Mouse (Mus musculus): ENCODE measurements around the gene Alox12.

The Alox12 gene

GRCm38 (mm10) chr11:70238591-70239440, 16.3 kb downstream of the Alox12 start:
- DNase-seq: peak; percentile 45

GRCm38 (mm10) chr11:70237457-70238167, 17.5 kb downstream of the Alox12 start, which contains the start of gene 0610010K14Rik:
TSS of gene 0610010K14Rik (minus strand) at chr11:70237914.
- peak; percentile 97 for DNase-seq

DNA sequence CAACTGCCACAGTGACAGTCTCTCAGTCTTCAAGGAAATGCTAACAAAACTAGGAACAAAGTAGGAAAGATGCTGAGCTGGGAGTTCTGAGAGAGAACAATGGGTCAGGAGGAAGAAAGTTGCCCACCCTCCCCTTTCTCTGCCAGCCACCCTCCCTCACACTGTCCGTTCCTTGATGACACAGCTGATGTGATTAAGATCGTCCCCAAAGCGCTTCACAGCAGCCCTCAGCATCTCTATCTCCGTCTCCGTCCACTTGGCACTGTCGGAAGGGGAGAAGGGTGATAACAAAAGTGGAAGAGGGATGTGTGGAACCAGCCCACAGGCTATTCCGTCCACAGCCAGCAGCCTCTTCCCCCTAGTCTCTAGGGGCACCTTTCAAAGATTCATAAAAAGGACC, 18.4 kb downstream of the Alox12 start:
- DNase-seq: no peak

- peak; percentile 33 for DNase-seq
Observed at GRCm38 (mm10) chr11:70235254-70235900, 19.8 kb downstream of the Alox12 start.

DNA sequence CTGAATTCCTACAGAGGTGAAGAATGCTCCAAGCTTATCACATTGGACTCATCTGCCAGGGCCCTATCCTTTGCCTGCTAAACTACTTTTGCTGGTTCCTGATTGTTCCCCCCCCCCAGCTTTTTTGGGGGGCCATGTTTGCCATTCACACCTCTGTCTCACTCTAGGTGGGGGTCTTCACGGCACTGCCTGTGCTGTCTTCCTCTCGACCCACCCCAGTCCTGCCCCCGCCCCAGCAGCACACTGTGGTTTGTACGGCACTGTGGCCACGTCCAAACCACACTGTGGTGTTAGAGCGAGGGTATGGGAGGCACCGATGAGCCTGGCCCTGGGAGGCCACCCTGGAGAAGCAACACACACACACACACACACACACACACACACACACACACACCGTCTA, 20.7 kb downstream of the Alox12 start:
- DNase-seq: no peak

DNA sequence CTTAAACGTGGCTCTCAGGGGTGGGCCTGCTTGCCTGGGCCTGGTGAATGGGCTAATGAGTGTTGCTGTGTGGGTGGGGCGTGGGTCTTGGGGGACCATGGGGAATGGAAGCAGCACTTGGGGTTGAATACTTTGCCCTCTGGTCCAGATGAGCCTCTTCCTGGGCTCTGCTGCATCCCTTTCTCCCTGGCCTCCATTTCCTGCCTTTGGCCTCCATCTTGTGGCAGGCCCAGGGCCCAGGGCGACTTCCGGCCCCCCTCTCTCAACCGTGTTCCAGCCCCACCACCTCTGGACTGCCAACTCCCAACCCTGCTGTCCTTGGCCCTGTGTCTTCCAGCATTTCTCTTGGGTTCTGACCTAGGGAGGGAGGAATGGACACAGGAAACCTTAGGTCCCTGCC, 21.1 kb downstream of the Alox12 start:
- peak; percentile 16 for DNase-seq

DNA sequence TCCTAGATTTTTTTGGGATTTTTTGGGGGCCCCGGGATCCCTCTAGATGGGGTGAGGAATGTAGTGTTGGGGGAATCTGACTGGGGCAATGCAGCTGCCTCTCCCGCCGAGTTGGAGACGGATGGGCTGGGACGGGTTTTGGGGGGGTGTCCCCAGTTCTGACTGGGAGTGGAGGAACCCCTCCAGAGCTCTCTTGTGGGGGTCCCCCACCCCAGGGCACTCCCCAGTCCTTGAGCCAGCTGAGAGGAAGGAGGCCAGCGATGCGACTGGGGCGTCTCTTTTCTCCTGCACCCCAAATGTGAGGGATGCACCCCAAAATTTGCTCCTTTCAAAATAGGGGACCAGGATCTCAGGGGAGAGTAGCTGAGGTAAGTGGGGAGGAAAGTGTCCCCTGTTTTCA, 22.1 kb downstream of the Alox12 start:
- DNase-seq: no peak

- peak; percentile 64 for DNase-seq
Observed at GRCm38 (mm10) chr11:70232546-70232945, 22.6 kb downstream of the Alox12 start.

DNA sequence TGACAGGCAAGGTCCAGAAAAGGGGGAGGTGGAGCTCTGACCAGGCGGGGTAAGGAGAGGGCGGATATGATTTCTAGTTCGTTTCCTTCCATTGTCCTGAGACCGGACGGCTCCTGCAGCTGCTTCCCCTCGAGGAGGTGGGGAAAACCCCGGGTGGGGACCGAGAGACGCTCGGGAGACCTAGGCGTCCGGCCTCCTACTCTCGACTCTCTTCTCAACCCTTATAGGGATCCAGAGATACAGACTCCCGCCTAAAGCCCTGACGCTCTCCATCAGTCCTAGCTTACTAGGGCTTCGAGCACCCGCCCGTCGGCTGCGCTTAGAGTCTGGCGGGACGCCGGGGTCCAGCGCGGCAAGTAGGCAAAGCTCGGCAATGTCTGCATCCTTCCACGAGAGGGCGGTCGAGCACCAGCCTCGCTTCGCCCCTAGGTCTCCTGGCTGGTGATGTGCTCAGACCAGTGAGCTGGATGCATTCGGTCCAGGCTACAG, 24.9 kb downstream of the Alox12 start:
- peak; percentile 86 for DNase-seq

- DNase-seq: no peak
Observed at GRCm38 (mm10) chr11:70229260-70230010, 25.7 kb downstream of the Alox12 start, which contains the start of gene Bcl6b. TSS of gene Bcl6b (minus strand) at chr11:70229798.

GRCm38 (mm10) chr11:70228828-70229227, 26.3 kb downstream of the Alox12 start:
- DNase-seq: peak; percentile 87

GRCm38 (mm10) chr11:70227661-70228245, 27.4 kb downstream of the Alox12 start:
- DNase-seq: no peak

DNA sequence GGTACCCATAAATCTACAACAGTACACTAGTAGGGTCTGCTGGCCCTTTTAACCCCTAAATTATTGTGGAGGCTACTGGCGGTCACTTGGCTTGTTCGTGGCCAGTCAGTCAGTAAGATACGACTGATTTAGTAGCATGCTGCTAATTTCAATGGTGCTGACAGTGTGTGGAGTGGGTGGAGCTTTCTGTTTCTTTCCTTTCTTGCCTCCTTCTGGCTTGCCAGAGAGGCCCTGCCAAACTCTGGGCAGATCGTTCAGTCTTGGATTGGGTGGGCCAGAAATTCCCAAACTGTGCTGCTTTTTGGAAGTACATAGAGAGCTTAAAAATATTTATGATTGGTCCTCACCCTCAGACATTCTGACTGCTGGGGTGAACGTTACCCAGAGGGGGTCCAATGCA, 28.0 kb downstream of the Alox12 start:
- DNase-seq: no peak

- peak; percentile 59 for DNase-seq
Observed at GRCm38 (mm10) chr11:70226602-70226890, 28.6 kb downstream of the Alox12 start.

GRCm38 (mm10) chr11:70225798-70226601, 29.2 kb downstream of the Alox12 start:
- peak; percentile 11 for DNase-seq

- DNase-seq: peak; percentile 49
Observed at GRCm38 (mm10) chr11:70223724-70224123, 31.4 kb downstream of the Alox12 start.

- DNase-seq: peak; percentile 57
Observed at GRCm38 (mm10) chr11:70221603-70222500, 33.3 kb downstream of the Alox12 start.

- DNase-seq: peak; percentile 96
Observed at GRCm38 (mm10) chr11:70220731-70221602, 34.2 kb downstream of the Alox12 start, which contains the start of gene Slc16a13. TSS of gene Slc16a13 (minus strand) at chr11:70221064.

DNA sequence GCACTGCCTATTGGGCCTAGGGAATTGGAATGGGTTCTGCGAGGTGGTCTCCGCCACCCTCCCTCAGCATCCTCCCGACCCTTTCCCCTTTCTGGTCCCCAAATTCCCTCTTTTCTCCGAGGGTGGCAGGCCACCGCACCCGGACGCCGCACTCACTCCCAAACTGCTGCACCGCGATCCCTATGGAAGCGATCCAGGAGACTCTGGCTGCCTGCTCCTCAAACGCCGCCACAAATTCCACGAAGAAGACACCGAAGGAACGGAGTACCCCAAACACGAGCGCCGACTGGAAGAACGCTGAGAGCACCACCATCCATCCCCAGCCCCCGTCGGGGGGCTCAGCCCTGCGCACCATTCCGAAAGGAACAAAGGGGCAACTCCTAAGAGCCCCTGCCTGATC, 34.8 kb downstream of the Alox12 start:
- DNase-seq: no peak

Data from kidney, adult 18-20 months (tissue).